Mouse (Mus musculus): ENCODE measurements around the gene Tdpoz2. TPM values are rescaled to one million over a fixed set of nuclear protein-coding genes. Genes with fewer than 3 reads are reported as not detected.

Tdpoz2 gene
- total RNA-seq, 1 experiment = not detected

DNA sequence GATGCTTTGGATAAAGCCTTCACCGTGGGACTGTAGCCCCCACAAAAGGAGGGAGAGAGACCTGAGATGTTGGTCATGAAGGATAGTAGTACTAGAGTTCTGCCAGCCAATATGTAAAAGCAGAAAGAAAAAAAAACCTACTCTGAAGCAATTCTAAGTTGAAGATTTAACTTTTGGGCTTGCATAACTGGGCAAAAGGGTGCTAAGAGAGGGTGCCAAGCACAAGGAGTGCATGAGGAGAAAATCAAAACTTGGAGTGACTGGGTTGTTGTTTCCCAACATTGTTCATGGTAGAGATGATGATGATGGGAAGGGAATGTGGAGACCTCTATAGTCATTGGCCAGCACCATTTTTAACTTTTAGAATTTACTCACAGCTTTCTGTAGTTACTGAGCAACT is 50.6 kb downstream of the Tdpoz2 start:
- in situ Hi-C loops (cut with MboI; ENCODE audit: low sequenced_read_pairs in 2 of 2, unreplicated experiment in 2 of 2) = loop anchor here (10.0 kb wide), 1 partner anchor 57 kb away; no protein-coding TSS in a partner anchor
- peaks cover 0 to 7% of the 10 kb centered on the region in 2 experiments; a peak in 2 of 4 replicates for H3K4me1 ChIP-seq (ENCODE audit: control insufficient read depth in 2 of 2, insufficient read depth in 2 of 2, low read length in 2 of 2, poor library complexity in 1 of 2)
- H3K27ac ChIP-seq (ENCODE audit: insufficient read depth, low read depth, low read length, poor library complexity, severe bottlenecking) = no peak overlapping the region
- no peaks in the 10 kb centered on the region for H3K36me3 ChIP-seq (ENCODE audit: control insufficient read depth, insufficient read depth, low read length, poor library complexity, severe bottlenecking)
- H3K9me3 ChIP-seq (ENCODE audit: control insufficient read depth, insufficient read depth, low read depth, low read length) = no peaks in the 10 kb centered on the region
- no peak overlapping the region for H3K9ac ChIP-seq (ENCODE audit: insufficient read depth, low read depth, low read length, poor library complexity, severe bottlenecking)
- no peak for TF ChIP-seq ZNF384 (IDR thresholded peaks at IDR 0.05; ENCODE audit: low read depth, low read length)
- TF ChIP-seq HCFC1 (IDR thresholded peaks at IDR 0.05; ENCODE audit: borderline replicate concordance, insufficient read depth, low read length) = no peak
- no peak for TF ChIP-seq ZC3H11A (IDR thresholded peaks at IDR 0.05; ENCODE audit: borderline replicate concordance, low read depth, low read length)
- TF ChIP-seq CHD2 (IDR thresholded peaks at IDR 0.05; ENCODE audit: low read depth, low read length) = no peak
- no peak for TF ChIP-seq MAFK (IDR thresholded peaks at IDR 0.05; ENCODE audit: insufficient read depth, low read depth, low read length)
- no peak for DNase-seq (ENCODE audit: low read depth, low spot score)
- no peak overlapping the region for H3K4me3 ChIP-seq (ENCODE audit: insufficient read depth in 1 of 2, low read depth in 1 of 2, low read length in 2 of 2, poor library complexity in 1 of 2, severe bottlenecking in 1 of 2)

Other genes starting within 250 kb of the Tdpoz2 start
- gene Tchh, start 210.4 kb downstream of the Tdpoz2 start, total RNA-seq (2012; rRNA removed) = 0.58 and 1.3 TPM in 2 replicates
- gene Tchhl1, start 183.9 kb downstream of the Tdpoz2 start, total RNA-seq (2012; rRNA removed) = not detected in 2 replicates
- 14.4 and 37.2 TPM in 2 replicates for gene S100a11, start 132.2 kb downstream of the Tdpoz2 start, total RNA-seq (2012; rRNA removed)
- 152 and 388 TPM in 2 replicates for gene S100a10, start 97.6 kb downstream of the Tdpoz2 start, total RNA-seq (2012; rRNA removed)
- not detected in 2 replicates for gene Tdpoz1, start 23.6 kb upstream of the Tdpoz2 start, total RNA-seq (2012; rRNA removed)
- gene Gm37596, start 40.4 kb upstream of the Tdpoz2 start, total RNA-seq (2012; rRNA removed) = not detected in 2 replicates
- gene Gm5773, start 120.3 kb upstream of the Tdpoz2 start, total RNA-seq (2012; rRNA removed) = 0.49 and 0.63 TPM in 2 replicates
- gene Tdpoz4, start 143.7 kb upstream of the Tdpoz2 start, total RNA-seq (2012; rRNA removed) = 2.0 and 2.7 TPM in 2 replicates
- gene Tdpoz3, start 173.3 kb upstream of the Tdpoz2 start, total RNA-seq (2012; rRNA removed) = 3.2 and 4.2 TPM in 2 replicates